15 mouse cellular contexts compared by ENCODE assay signal in the genomic region with DNA sequence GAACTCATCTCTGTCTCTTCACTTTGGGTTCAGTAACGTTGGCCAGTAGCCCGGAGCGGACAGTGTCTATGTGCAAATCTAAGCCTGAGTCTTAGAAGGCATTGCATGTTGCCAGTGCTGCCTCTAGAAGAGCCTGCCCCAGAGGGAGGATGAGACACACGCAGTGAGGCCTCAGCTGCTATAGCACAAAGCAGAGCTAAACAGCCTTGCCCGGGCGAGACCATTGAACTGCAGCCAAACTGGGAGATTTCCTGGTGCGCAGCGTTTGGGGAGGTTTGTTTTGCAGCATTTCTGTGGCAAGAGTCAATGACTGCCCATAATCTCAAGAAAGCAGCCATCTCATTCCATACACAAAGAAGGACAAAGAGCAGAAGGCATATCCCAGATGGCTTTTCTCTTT.
A peak's percentile ranks its signal among the peaks of the same experiment; 100 is the strongest.
DNase-seq lines count a peak whose midpoint lies in the region; ATAC-seq lines count a peak whose summit lies in the region.
"Had no signal": no experiment of that assay in that cellular context is flagged by ENCODE, and none has a peak within 500 bp of the region (broad histone marks: within the 10 kb centered on the region; RNA-seq: fewer than 3 reads in every experiment).

No protein-coding gene starts in this region.

- H3K27ac ChIP-seq in hindbrain, embryonic 16.5 days (ENCODE audit: low read depth, low read length) = no peak overlapping the region
- no peak overlapping the region for H3K27ac ChIP-seq in hindbrain, embryonic 13.5 days
- H3K27ac ChIP-seq: heart, embryonic 13.5 days; liver, embryonic 13.5 days had no signal

- no peak overlapping the region for H3K4me2 ChIP-seq in hindbrain, embryonic 16.5 days (ENCODE audit: low read length)
- H3K4me2 ChIP-seq in hindbrain, embryonic 13.5 days = no peak overlapping the region
- H3K4me2 ChIP-seq: heart, embryonic 13.5 days; liver, embryonic 13.5 days had no signal

- ATAC-seq in hindbrain, embryonic 16.5 days = peak; percentile 51; the same call in 1 of the 2 replicates
- no peak for ATAC-seq in hindbrain, embryonic 13.5 days (ENCODE audit: low FRiP score)
- ATAC-seq: intestine, postnatal 0 days had no signal

- no peaks in the 10 kb centered on the region for H3K9me3 ChIP-seq in hindbrain, embryonic 16.5 days (ENCODE audit: control insufficient read depth, low read length)
- no peaks in the 10 kb centered on the region for H3K9me3 ChIP-seq in hindbrain, embryonic 13.5 days
- H3K9me3 ChIP-seq: heart, embryonic 13.5 days; liver, embryonic 13.5 days had no signal

- H3K9ac ChIP-seq in hindbrain, embryonic 16.5 days (ENCODE audit: low read depth, low read length) = no peak overlapping the region
- no peak overlapping the region for H3K9ac ChIP-seq in hindbrain, embryonic 13.5 days
- H3K9ac ChIP-seq: heart, embryonic 13.5 days; liver, embryonic 13.5 days had no signal

- H3K36me3 ChIP-seq in hindbrain, embryonic 16.5 days (ENCODE audit: control insufficient read depth, insufficient read depth, low read length) = no peaks in the 10 kb centered on the region
- H3K36me3 ChIP-seq in hindbrain, embryonic 13.5 days = no peaks in the 10 kb centered on the region
- H3K36me3 ChIP-seq: heart, embryonic 13.5 days; liver, embryonic 13.5 days had no signal

- 40% methylated on average over 8 of the region's 8 CpGs for WGBS in hindbrain, embryonic 16.5 days
- WGBS in hindbrain, embryonic 13.5 days = 50% methylated on average over 8 of the region's 8 CpGs

- DNase-seq in adrenal gland, postnatal 10 days = peak; percentile 46
- no peak for DNase-seq in adrenal gland, adult 18-20 months (ENCODE audit: low spot score in 2 of 2)
- peak; percentile 29 to 39 for DNase-seq in urinary bladder, adult 18-20 months (ENCODE audit: low spot score in 2 of 2)
- DNase-seq in urinary bladder, adult 2 months (ENCODE audit: low spot score) = no peak
- no peak for DNase-seq in spleen, adult 18-20 months
- no peak for DNase-seq in layer of hippocampus, postnatal 25 days (ENCODE audit: extremely low spot score in 1 of 2, low spot score in 1 of 2)
- DNase-seq: adrenal gland, adult 2 months; liver, embryonic 13.5 days; right cerebral cortex, postnatal 14 days; thymus, adult 2 months had no signal

- peaks cover 12% of the 10 kb centered on the region for H3K4me1 ChIP-seq in hindbrain, embryonic 16.5 days (ENCODE audit: control insufficient read depth, insufficient read depth, low read depth, low read length)
- H3K4me1 ChIP-seq in hindbrain, embryonic 13.5 days (replicated peaks) = peaks cover 34% of the 10 kb centered on the region

- no peak overlapping the region for H3K4me3 ChIP-seq in hindbrain, embryonic 16.5 days (ENCODE audit: low read length)
- H3K4me3 ChIP-seq in hindbrain, embryonic 13.5 days = no peak overlapping the region
- H3K4me3 ChIP-seq: heart, embryonic 13.5 days; liver, embryonic 13.5 days; myocyte had no signal

- H3K27me3 ChIP-seq in hindbrain, embryonic 16.5 days (replicated peaks; ENCODE audit: control insufficient read depth, insufficient read depth, low read length) = peaks cover 17% of the 10 kb centered on the region
- H3K27me3 ChIP-seq in hindbrain, embryonic 13.5 days = peaks cover 57% of the 10 kb centered on the region

Comparison
In these comparisons a context has a peak if more than half of its experiments do, and no peak if none do; other contexts are left out.
1. DNase-seq: peak in adrenal gland, postnatal 10 days (single experiment) and urinary bladder, adult 18-20 months (2 of 2); none in adrenal gland, adult 18-20 months (0 of 2), urinary bladder, adult 2 months (single experiment), spleen, adult 18-20 months (0 of 2) and layer of hippocampus, postnatal 25 days (0 of 2).